Mouse (Mus musculus) brain, embryonic 14.5 days (tissue): ENCODE results near the gene Tmem106a. TPM values are rescaled to one million over a fixed set of nuclear protein-coding genes. Genes with fewer than 3 reads are reported as not detected.
A peak's percentile ranks its signal among the peaks of the same experiment; 100 is the strongest.

Source experiments
- DNase-seq: peaks from one replicate; pipeline ENCODE4 v3.0.0-alpha.2; 2011; ENCODE audit warnings: low read depth
- CTCF ChIP-seq: fragments of 200-500 bp; IDR thresholded peaks from 2 replicates; pipeline ENCODE4 v1.5.1; 2012; ENCODE audit warnings: inconsistent platforms, mild to moderate bottlenecking, moderate library complexity, borderline replicate concordance; ENCODE audit not compliant: insufficient read depth, insufficient read length; ENCODE audit errors: extremely low read depth
- POLR2A ChIP-seq: fragments of 200-500 bp; IDR thresholded peaks from 2 replicates; pipeline ENCODE4 v1.6.1; 2012; ENCODE audit warnings: mild to moderate bottlenecking, inconsistent platforms, borderline replicate concordance; ENCODE audit not compliant: poor library complexity, insufficient read depth, insufficient read length, severe bottlenecking; ENCODE audit errors: extremely low read depth
- polyA plus RNA-seq: library from polyadenylated mRNA; depleted of rRNA; stranded (reverse); fragments of >200 nt; gene quantifications from 2 replicates; pipeline ENCODE4 v1.2.3, GENCODE M21; 2012; rRNA removed

The Tmem106a gene
- polyA plus RNA-seq, result 3.6 and 5.3 TPM in 2 replicates

DNA sequence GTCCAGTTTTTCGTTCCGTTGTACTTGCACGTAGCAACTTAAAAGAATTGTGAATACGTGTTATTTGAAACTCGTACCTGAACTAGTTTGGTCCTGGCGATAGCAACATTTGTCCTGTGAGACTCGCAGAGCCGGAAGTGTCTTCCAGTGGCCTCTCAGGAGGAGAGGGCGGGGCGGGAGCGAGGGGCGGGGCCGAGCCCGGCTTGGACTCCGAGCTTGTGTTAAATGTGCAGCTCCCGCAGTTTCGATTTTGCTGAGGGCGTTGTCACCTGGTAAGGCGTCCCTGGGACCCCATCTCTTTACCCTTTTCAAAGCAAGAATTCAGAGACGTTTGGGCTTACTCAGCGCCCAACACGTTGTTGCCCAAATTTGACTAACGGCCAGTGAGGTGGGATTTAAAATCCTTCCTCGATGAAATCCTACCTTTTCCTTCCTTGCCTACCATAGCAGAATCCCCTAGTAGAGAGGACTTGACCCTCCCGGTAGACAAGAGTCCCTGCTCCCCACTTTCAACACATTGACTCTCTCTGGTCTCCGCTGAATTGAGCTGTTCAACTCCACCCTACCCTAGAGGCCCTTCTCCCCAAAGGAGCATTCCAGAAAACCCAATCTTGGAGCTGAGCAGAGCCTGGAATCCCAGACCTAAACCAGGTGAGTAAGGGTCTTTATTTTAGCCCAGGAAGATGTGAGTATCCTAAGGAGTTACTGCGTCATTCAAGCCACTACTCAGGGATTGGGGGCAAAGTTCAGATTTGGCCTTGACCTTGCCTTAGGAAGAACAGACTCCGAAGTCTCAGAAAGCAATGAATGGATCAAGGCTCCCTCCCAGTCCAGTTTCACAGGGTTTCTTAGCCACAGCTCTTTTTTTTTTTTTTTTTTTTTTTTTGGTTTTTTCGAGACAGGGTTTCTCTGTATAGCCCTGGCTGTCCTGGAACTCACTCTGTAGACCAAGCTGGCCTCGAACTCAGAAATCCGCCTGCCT, at the start of gene Tmem106a:
Gene Tmem106a, plus strand, starts transcription at position 189 of the 982 bp plus-strand sequence.
- peak; percentile 66 for DNase-seq
- TF ChIP-seq POLR2A, result no peak
- TF ChIP-seq CTCF, result no peak

DNA sequence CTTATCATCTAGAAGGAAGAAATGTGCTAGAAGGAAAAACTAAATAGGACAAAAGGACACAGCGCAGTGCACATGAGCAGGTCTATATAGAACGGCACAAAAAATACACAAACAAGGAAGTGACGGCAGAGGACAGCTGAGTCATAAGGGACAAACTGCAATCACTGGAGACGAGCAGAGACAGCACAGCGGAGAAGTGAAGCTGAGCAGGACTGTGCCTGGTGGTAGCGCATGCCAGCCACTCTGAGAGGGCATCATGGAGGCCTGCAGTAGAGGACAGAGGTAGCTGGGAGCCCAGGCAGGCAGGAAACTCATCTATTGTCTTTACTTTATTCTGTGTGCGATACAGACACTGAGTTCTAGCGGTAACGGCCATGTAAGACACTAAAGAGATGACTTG, 38.5 kb upstream of the Tmem106a start:
- no peak for DNase-seq
- TF ChIP-seq POLR2A (no peak), CTCF (no peak)

DNA sequence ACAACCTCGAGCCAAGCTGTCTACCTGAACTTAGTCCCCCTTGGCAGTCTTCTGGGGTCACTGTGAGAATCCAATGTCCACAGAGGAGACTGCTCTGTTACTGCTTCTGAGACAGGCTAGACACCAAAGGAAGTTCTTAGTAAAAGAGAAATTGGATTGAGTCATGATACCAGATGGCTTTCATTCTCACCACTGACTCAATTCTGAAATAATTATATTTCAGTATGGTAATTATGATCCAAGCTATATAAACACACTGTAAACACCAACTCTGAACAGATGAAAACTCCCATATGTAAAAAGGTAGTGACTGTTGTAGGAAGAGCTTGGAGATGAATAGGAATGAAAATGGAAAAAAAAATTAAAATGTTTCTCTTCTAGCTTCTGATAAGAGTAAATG, 37.9 kb upstream of the Tmem106a start:
- TF ChIP-seq CTCF (no peak), POLR2A (no peak)
- peak; percentile 67 for DNase-seq

GRCm38 (mm10) chr11:101548526-101548925, 33.5 kb upstream of the Tmem106a start:
- TF ChIP-seq POLR2A (no peak), CTCF (no peak)
- no peak for DNase-seq

DNA sequence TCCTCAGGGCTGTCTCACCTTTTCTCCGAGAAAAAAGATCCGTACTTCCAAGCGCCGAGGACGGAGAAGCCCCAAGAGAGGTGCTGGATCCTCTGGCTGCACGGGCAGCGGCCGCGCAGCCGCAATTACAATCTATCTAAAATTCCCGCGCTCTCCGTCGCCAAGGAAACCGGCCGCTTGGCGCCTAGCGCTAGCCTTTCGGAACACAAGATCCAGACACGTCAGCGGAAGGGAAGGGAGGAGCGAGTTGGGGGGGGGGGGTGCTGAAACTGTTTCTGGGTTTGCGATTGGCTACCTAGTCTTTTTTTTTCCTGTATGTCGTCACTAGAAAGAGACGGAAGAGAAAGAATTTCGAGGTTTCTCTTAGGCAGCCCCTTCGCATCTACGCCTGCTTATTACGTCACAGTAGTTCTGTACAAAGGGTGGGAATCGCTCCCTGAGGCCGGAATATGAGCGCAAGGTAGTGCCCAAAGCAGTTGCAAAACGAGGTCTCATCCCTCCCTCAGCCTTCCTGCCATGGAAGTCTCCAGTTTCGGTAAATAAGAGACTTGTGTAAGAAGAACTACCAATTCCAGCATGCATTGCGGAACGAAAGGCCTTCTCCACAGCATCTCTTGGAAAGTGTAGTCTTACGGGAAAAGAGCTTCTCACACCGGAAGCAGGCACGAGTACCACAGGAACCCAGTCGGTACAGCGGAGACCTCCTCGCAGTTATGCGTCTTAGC, 30.1 kb upstream of the Tmem106a start, which contains the start of the genes Brca1 and Nbr1:
Gene Brca1, minus strand, starts transcription at position 205 of the 725 bp plus-strand sequence.
Gene Nbr1, plus strand, starts transcription at position 399 of the 725 bp plus-strand sequence.
- peak; percentile 100 for DNase-seq
- no peak for TF ChIP-seq POLR2A
- TF ChIP-seq CTCF, result no peak

- peak; percentile 34; the same call in 1 of the 2 replicates for TF ChIP-seq POLR2A
- TF ChIP-seq CTCF, result no peak
- peak; percentile 100 for DNase-seq
Observed at GRCm38 (mm10) chr11:101552476-101553300, 29.4 kb upstream of the Tmem106a start.

DNA sequence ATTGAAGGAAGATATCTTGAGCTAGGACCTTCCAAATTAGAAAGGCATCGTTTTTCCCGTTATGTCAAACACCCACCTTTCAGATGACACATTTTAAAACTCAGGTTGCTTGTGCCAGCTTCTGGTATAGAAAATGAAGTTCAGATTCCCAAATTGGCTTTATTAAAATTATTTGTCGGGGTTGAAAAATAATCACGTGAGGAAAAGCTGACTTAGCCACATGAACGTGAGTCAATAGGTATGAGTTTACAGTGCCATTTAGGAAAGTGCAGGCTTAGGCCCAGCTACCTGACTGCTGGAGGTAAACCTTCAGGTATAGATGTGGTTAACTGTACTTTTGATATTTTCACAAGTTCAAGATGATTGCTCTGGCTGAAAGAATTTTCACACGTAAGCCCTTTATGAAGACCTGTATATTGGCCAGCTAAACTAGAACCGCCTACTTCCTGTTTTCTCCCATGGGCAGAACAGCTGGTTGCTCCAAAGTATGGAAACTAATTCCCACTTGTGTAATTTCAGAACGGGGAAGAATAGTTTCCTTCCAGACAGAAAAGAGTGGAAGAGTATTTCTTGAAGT, 28.6 kb upstream of the Tmem106a start:
- DNase-seq, result peak; percentile 7
- no peak for TF ChIP-seq CTCF
- no peak for TF ChIP-seq POLR2A

DNA sequence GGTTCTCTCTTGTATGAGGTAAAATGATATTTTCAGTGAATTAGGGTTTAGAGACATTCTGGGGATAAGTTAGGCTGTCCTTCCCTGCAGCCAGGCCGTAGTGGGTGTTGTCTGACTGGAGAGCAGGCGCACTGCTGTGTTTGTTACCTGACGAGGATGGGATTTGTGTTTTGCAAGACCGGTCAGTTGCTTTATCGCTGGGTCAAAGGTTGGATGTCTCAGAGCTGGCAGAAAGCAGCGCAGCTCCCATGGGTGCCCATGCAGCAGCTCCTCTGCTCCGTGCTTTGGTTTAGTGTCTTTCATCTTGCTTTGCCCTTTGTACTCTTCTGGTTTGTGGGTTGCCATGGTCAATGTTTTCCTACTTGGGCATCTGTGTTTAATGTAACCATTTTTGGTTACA, 25.5 kb upstream of the Tmem106a start:
- no peak for DNase-seq
- no peak for TF ChIP-seq POLR2A
- TF ChIP-seq CTCF, result no peak

- TF ChIP-seq POLR2A (no peak), CTCF (no peak)
- peak; percentile 25 for DNase-seq
Observed at GRCm38 (mm10) chr11:101556954-101557353, 25.1 kb upstream of the Tmem106a start.

GRCm38 (mm10) chr11:101562391-101562790, 19.7 kb upstream of the Tmem106a start:
- no peak for TF ChIP-seq POLR2A
- TF ChIP-seq CTCF, result peak; percentile 68; the same call in 1 of the 2 replicates
- peak; percentile 74 for DNase-seq
